Mouse (Mus musculus) adrenal gland (tissue): ENCODE results near the gene 6030408B16Rik.

ENCODE experiments used
- intact Hi-C: fragments of 180-260 bp; cut with DNase I; formaldehyde crosslinking; loops from one replicate; pipeline ENCODE4 v1.15.1; 2025

6030408B16Rik gene

DNA sequence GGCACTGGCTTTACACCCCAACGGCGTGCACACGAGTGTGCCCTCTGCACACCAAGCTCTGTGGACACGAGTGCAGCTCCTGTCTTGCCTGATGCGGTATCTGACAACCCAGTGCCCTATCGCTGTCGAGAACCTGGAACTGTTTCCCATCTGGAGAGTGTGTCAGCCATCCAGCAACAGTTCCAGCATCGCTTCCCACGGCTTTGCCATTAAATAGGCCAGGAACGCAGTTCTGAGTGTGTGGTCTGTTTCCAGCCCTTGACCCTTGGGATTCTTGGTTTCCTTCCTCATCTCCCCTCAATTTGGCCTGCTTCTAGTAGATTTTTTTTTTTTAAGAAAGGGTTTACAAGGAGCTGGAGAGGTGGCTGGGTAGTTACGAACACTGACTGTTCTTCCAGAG is 3.1 kb downstream of the 6030408B16Rik start:
- intact Hi-C loops: no loop called here

DNA sequence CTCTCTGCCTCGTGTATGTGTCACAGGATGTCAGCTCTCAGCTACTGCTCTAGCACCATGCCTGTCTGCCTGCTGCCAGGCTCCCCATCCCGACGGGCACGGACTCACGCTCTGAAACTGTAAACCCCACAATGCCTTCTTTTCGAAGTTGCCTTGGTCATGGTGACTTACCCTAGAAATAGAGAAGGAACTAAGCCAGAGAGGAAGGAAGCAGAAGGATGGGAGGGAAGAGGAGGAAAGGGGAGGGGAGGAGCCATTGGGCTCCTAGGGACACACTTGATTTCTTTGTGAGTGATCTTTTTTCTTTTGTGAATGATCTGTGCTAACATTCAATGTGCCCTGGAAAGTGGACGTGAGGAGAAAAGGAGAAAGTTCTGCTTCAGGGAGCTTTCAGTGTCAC is 5.0 kb downstream of the 6030408B16Rik start:
- intact Hi-C loops: no loop called here

DNA sequence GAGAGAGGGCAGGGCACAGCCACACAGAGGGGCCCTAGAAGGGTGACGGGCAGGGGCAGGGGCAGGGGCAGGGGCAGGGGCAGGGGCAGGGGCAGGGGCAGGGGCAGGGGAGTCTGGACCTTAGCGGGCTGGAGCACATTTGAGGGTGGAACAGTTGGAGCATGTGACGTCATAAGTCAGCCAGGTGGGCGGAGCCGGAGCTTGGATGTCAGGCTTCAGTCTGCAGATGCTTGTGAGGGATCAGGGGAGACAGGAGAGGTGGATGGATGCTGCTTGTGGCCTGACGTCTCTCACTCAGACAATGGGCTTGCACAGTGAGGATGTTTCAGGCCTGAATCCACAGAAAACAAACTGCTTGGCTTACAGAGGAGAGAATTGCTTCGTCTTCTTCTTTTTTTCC is 5.5 kb downstream of the 6030408B16Rik start:
- intact Hi-C loops: no loop called here

DNA sequence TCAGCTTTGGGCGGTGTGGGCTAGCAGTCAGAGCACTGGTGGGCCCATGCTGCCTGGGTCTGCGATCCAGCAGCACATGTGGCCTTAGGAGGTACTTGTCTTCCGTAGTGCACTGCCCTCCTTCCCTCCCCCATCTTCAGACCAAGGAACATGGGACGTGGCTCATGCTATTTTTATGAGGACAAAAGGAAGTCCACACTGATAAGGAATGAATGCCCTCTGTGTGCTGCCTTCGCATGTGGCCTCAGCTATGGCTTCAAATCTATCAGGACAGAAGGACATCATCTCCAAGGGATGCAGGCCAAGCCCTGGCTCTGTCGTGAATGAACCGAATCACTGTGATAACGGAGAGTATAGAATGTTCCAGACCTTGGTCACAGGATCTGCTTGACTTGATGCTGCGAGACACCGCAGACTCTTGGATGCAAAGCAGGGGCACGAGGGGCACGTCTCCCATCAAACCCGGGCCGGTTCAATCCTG is 6.5 kb downstream of the 6030408B16Rik start:
- intact Hi-C loops: no loop called here

DNA sequence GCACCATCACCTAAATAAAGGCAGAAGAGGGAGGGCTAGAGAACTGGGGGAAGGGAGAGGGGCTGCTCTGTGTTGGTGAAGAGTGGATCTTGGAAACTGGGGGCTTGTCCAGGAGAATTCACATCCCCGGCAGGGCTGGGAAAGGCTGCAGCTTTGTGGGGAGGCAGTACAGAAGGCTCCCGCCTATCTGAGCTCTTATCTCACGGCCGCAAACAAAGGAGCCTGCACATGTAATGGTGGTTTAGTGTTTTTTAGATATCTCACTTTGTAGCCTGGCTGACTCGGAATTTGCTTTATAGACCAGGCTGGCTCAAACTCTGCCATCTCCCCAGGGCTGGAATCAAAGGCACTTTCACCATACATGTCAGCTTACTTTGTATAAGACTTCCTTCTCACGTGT is 7.1 kb downstream of the 6030408B16Rik start:
- intact Hi-C loops: no loop called here

DNA sequence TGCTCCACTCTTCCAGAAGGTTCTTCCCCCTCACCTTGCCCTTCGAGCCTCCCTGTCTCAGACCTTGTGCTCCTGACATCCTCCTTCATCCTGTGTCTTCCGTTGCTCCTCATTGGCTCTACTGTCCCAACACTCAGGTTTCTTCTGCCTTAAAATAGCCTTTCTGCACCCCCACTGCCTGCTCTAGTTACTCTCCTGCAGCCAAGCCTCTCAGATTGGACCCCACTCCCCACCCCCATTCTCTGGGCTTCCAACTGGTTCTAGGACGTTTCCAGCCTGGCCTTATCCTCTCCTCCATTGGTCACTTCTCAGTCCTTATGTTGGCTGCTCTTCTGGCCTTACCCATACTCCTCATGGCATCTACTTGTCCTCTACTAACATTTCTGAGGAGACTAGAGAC is 9.2 kb downstream of the 6030408B16Rik start:
- intact Hi-C loops: no loop called here

DNA sequence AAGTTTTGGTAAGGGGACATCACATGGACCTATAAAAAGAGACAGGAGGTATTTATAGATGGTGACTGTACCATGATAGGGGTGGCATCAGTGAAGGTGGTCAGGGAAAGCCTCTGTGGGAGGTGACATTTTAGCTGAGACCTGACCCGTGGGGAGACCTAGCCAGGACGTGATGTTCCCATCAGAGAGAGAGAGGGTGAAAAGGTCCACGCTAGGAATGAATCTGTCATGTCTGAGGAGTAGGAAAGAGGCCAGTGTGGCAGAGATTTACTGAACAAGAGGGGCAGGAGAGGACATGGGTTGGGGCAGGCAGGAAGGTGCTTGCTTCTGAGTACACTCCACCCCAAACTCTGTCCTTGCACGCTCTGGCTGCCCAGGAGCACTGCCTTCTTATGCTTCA is 10.8 kb downstream of the 6030408B16Rik start:
- intact Hi-C loops: no loop called here

DNA sequence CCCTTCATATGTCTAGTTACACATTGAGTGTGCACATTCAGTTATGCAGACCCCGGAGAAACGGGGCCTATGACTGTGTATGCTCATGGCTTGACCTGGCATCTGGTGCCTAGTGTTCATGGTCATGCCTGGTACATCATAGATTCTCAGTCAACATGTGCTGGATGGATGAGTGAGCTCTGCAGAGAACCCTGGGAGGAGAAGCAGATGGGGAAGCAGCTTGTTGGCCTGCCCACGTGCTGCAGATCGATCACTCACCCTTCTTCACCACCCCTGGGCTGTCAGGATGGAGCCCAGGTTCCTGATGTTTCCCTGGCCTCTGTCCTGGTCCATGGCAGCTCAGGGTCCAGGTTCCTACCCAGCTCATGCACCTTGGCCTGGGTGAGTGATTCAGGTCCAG is 13.4 kb downstream of the 6030408B16Rik start:
- intact Hi-C loops: no loop called here

DNA sequence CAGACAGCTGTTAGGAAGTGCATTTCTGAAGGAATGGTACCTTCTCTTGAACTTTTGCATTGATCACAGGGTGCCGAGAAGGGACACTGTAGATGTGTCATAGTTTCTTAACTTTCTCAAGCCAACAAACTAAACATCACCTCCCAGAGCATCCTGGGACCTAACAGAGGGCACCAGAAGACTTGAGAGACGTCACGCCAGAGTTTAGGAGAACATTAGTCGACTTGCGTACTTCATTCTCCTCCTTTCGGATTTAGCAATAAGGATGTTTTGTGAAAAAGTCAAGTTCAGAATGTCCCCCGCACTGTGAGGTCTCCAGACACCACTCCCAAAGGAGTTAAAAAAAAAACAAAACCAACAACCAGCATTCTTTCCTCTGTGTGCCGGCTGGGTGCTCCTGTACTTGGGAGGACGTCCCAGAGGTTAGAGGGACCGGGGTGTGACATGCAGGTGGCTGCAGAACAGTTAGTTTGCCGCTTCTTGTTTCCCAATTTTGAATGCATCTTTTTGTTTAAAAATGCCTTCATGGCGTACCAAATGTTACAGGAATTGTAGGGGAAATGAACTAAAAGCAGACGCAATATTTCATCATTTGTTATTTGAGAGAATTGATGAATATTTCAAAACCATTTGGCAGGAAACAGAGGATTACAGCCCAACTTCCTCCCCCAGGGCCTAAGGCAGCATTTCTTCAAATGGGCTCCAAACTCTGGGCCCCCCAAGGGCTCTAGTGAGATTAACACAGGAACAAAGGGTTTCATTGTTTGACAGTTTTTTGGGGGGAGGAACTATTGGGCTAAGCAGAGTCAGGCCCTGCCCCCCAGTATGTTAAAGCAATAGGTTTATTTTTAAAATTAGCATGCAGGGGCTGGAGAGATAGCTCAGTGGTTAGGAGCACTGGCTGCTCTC is 15.7 kb downstream of the 6030408B16Rik start:
- intact Hi-C loops: no loop called here

DNA sequence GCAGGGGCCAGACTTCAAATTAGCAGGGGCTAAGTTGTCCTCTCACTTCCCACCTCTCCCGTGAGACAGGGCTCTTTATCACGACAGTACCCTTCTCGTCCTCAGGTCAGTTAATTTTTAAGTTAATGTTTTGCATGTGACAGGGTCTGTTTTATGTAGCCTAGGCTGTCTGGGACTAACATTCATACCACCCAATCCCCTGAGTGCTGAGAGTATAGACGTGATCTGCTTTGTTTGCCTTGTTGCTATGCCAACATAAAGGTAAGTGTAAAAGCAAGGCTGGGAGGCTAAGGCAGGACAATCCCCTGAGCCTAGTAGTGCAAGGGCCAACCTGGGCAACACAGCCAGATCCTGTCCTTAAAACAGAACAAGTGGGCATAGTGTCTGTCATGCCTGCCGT is 16.5 kb downstream of the 6030408B16Rik start:
- intact Hi-C loops: no loop called here

DNA sequence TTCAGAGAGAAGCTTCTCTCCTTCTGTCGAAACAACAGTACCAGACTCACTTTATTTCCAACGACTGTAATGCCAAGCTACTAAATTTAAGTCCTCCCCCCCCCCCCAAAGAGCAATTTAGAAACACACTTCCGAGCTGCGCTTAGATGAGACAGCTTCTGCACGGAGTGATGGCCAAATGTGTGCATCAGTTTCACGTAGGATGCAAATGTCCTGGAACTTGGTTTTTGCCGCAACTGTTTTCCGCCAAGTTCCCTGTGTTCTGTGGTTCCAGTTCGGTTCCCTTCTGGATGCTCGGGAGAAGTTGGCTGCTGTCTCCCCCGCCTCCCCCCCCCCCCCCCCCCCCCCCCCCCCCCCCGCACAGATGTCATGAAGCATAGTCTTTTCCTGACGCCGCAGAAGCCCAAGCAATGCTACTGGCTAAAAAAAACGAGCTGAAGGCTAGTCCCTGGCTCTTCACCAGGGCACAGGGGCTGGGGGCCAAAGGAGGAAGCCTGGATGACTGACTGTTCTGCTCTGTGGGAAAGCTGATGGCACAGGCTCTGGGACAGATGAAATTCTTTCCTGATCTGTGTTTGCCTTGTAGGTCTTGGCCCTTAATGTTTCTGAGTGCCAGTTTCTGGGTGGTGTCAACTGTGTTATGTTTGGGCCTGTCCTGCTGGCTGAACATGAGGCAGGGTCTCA is 18.2 kb downstream of the 6030408B16Rik start:
- intact Hi-C loops: no loop called here

DNA sequence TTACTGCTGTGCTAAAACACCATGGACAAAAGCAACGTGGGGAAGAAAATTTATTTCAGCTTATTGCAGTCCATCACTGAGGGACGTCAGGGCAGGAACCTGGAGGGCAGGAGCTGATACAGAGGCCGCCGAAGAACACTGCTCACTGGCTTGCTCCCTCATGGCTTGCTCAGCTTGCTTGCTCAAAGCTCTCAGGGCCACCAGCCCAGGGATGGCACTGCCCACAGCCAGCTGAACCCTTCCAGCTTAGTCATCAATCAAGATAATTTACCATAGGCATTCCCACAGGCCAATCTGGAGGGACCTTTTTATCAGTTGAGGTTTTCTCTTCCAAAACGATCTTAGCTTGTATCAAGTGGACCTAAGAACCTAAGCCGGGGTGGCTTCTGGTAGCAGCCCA is 19.0 kb downstream of the 6030408B16Rik start:
- intact Hi-C loops: no loop called here

DNA sequence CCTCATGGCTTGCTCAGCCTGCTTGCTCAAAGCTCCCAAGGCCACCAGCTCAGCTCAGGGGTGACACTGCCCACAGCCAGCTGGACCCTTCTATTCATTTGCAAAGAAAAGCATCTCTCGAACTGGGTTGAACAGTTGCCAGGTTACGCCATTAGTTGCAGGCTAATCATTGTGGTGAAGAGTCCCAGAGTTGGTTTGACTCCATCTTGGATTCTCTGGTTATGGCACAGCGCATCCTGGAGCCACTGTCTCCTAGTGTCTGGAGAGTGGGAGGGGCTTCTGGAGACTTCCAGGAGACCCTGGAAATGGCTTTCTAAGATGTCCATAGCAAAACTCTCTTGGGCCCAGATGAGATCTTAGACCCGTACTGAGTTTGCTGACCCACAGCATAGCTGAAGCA is 22.4 kb downstream of the 6030408B16Rik start:
- intact Hi-C loops: no loop called here

DNA sequence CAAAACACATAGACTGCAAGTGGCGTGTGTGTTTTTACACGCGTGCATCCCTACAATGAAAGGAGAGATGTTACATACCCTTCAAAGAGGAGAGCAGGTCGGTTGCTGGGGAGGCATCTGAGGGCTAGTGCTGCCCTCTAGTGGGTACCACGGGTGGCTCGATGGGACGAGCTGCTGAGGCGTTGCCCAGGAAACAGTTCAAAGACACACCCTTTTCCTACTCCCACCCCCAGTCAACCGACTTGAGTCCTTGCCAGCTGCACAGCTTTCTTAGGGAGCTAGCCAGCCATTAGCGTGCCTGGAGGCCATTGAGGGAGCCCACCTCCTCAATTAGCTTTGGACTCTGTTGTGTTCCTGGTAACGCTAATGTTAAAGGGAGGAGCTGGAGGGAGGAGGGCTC is 22.8 kb downstream of the 6030408B16Rik start:
- intact Hi-C loops: loop anchor here (2.0 kb wide), 1 partner anchor 77 kb away; no protein-coding TSS in a partner anchor

DNA sequence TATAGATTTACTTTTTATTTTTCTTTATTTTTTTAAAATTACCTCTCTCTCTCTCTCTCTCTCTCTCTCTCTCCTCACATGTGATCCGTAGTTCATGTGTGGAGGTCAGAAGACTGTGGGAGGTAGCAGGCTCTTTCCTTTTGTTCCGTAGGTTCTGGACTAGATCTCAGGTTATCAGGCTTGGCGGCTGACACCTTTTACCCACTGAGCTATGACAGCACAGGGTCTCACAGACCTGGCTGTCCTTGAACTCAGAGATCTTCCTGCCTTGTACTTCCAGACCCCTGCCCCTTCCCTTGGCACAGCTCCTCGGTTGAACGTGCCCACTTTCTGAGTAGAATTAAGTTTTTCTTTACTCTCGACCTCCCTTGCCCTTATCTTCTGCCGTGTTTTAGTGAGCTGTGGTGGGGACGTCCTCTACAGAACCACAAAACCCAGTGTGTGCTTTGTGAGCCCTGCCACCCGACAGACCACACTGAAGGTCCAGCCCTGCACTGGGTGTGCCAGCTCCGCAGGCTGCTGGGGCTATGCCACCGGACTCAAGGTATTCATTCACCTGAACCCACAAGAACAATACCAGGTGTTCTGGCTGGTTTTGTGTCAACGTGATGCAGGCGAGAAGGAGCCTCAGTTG is 23.4 kb downstream of the 6030408B16Rik start:
- intact Hi-C loops: loop anchor here (2.0 kb wide), 1 partner anchor 78 kb away; no protein-coding TSS in a partner anchor

DNA sequence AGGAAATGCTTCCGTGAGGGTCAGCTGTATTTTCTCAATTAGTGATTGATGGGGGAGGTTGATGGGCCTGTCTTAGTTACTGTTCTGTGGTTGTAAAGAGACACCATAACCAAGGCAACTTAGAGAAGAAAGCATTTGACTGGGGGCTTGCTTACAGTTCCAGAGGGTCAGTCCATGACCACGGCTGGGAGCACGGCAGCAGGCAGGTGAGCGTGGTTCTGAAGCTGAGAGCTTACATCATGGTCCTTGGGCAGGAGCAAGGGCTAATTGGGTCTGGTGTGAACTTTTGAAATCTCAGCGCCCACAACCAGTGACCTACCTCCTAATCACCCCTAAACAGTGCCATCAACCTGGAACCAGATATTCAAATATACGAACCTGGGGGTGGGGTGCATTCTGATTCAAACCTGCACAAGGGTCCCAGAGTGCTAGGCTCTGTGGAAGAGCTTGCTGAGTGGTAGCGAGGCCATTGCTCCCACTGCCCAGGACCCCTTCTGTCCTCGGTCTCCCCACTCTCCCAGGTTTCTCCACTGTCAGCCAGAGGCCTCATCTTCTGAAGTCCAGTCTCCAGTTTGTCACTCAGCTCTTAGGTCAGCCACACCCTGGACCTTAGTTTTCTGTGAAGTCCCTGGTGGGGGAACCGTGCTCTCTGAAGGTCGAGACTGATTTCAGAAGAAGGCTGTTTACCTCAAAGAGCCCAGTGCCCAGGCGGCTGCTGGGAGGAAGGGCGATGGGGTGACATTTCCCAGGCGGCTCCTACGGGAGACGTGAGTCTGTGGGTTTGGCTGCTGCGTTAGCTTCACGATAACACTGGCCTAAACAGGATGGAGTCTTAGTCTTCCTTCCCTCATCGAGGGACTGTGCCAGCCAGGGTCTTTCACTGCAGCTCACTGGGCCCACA is 24.2 kb downstream of the 6030408B16Rik start:
- intact Hi-C loops: loop anchor here (2.0 kb wide), 1 partner anchor 78 kb away; no protein-coding TSS in a partner anchor

DNA sequence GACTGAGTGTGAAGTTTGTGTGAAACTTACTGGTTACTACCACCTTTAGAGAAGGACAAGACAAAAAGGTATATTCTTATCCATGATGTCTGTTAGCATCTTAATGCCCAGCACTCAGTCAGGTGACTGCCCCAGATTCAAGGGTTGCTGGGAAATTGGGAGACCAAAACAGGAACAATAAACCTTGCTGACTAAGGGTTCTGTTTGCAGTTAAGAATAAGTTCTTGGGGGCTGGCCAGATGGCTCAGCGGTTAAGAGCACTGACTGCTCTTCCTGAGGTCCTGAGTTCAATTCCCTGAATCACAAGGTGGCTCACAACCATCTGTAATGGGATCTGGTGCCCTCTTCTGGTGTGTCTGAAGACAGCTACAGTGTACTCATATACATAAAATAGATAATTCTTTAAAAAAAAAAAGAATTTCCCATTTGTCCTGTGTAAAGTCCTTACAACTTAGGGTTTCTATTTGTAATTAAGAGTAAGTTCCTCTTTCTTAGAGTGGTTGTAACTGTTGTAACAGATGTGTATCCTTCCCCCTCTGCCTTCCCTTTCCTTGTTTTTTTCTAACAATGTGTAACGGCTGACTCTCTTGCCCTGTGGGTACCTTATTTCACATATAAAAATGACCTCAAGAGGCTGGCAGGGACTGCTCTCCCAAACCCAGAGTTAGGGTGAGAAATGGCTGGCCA is 24.9 kb downstream of the 6030408B16Rik start:
- intact Hi-C loops: loop anchor here (2.0 kb wide), 1 partner anchor 79 kb away; no protein-coding TSS in a partner anchor

DNA sequence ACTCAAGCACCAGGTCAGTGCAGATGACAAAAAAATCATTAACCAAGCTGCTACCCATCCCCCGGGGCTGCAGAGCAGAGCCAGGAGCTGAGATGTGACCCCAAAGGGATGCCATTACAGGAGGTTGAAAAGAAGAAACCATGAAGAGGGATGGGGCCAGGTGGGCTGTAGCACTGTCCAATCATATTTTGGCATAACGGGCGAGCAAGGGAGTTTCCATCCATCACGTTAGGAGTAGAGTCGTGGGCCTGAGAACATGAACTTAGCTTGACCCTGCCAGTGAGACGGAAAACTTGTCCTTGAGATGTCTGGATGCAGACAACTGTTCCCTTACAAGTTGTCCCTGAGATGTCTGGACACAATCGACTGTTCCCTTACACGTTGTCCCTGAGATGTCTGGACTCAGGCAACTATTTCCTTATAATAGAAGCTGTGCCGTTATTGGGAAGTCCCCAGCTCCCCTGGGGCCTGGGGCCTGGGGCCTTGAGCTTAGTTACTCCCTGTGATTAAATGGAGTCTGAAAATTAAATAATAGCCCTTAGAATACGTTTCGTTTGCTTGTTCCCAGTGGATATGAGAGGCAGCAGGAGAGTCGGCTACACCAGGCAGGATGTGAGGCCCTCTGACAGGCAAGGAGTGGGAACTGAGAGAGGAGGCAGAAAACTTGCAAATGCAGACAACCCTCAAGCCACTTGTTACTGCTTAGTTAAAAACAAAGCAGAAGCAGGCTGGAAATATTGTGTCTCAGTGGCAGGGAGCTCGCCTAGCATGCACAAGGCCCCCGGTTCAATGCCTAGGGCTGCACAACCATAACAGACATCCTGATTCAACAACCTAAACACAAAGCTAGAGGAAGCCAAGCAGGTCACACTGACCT is 26.1 kb downstream of the 6030408B16Rik start:
- intact Hi-C loops: no loop called here

DNA sequence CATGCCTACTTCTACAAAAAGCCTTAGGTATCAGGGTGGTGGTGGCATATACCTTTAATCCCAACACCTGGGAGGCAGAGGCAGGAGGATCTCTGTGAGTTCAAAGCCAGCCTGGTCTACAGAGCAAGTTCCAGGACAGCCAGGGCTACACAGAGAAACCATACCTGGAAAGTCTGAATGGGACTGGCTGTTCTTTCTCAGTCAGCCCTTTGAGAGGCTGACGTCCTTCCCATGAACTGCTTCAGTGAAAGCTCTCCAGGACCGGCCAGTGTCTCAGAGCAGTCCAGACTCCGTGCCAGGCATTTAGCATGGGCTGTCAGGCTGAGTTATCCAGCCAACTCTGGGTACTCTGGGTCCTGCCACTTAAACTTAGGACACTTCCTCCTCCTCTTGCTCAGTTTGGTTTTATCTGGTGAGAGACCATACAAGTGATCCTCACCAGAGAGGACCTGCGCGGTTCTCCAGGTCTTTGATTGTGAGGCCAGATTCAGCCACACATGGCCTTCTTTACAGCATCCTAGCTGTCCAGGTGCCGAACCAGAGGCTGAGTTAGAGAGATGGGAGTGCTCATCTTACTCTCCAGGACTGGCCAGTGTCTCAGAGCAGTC is 27.1 kb downstream of the 6030408B16Rik start:
- intact Hi-C loops: no loop called here
